Mouse (Mus musculus) MEL (cell line): ENCODE data around the gene Adig.

Experiments used
- HCFC1 ChIP-seq: IDR thresholded peaks from 2 replicates; pipeline ENCODE4 v1.6.1; 2012; ENCODE audit warnings: low read depth, mild to moderate bottlenecking, inconsistent platforms, low read length, improper control_type of control experiment, moderate library complexity
- JUND ChIP-seq: IDR thresholded peaks from 2 replicates; pipeline ENCODE4 v1.6.1; 2011; ENCODE audit warnings: low read depth, mild to moderate bottlenecking, improper control_type of control experiment, low read length
- KAT2A ChIP-seq: conservative IDR thresholded peaks from 2 replicates; pipeline ENCODE4 v1.6.1; 2012; ENCODE audit warnings: low read depth, low read length, improper control_type of control experiment, inconsistent platforms
- RAD21 ChIP-seq: IDR thresholded peaks from 2 replicates; pipeline ENCODE4 v1.6.1; 2011; ENCODE audit warnings: mild to moderate bottlenecking, low read depth, low read length, improper control_type of control experiment
- TAL1 ChIP-seq: IDR thresholded peaks from 2 replicates; pipeline ENCODE4 v1.6.1; 2012; ENCODE audit warnings: mild to moderate bottlenecking, inconsistent platforms, low read length, moderate library complexity, mixed read lengths

DNA sequence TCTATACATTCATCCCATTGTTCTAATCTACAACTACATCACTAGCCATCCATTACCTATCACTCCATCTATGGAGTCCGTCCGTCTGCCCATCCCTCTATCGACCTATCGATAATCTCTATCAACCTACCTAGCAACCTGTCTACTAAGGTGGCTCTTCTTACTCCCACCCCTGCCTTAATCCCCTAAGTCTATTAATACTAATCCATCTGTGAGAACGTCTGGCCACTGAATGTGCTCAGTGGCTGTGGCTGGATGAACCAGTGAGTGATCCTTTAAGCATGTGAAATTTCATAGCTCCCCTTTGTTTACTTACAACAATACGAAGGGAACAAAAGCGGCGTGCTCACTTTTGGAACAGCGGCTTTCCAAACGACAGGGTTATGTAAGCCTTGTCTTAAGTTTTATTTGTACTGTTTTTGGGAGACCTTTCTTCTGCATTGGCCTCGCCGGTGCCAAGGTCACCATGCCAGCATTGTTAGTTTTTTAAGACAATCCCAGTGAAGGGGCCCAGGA, 11.5 kb downstream of the Adig start:
- no peak for TF ChIP-seq HCFC1
- no peak for TF ChIP-seq JUND
- no peak for TF ChIP-seq RAD21
- TF ChIP-seq KAT2A, result no peak
- TF ChIP-seq TAL1, result no peak
